Mouse (Mus musculus) lung, postnatal 0 days (tissue): ENCODE measurements around the gene Ccdc96.

ENCODE experiments used
- CTCF ChIP-seq: IDR thresholded peaks from 2 replicates; pipeline ENCODE4 v1.5.1; 2016; ENCODE audit warnings: antibody characterized with exemption, mild to moderate bottlenecking
- EP300 ChIP-seq: IDR thresholded peaks from 2 replicates; pipeline ENCODE4 v1.6.1; 2016; ENCODE audit warnings: antibody characterized with exemption, mild to moderate bottlenecking, control low read depth

DNA sequence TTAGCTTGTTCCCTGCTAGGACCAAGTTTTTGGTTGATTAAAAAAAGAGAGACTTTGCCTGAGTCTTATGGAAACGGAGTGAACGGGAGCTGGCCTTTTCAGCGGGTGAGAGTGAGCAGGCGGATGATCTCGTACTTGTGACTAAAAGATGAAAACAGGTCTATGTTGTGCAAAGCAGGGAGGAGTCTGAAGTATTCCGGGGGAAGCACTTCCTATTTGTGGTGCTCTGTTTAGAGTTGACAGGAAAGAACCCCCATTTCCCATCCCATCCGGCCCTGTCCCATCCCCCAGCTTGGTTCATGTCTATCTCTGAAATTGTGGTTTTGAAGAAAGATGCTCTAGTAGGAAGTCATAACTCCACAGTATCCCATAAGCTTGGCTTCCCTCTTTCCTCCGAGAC, 18.5 kb upstream of the Ccdc96 start:
- TF ChIP-seq CTCF: no peak
- no peak; the same call in 1 of the 2 replicates for TF ChIP-seq EP300
